Mouse (Mus musculus) adrenal gland, adult 18-20 months (tissue): Measurements from ENCODE around the gene Etl4. TPM values are rescaled to one million over a fixed set of nuclear protein-coding genes. Genes with fewer than 3 reads are reported as not detected.

Experiments
- DNase-seq, 2 experiments: peaks; one replicate each; pipeline ENCODE4 v3.0.0; 2021 to 2022; ENCODE audit warnings: low spot score in 2 of 2
- total RNA-seq, 2 experiments: library from RNA; stranded (reverse); gene quantifications; 1 replicate in 1 of 2; 2 replicates in 1 of 2; pipeline ENCODE4 v1.2.3; 2021

Gene Etl4
- total RNA-seq, 2 experiments from 2014 or later, result 19.7 to 21.2 TPM

DNA sequence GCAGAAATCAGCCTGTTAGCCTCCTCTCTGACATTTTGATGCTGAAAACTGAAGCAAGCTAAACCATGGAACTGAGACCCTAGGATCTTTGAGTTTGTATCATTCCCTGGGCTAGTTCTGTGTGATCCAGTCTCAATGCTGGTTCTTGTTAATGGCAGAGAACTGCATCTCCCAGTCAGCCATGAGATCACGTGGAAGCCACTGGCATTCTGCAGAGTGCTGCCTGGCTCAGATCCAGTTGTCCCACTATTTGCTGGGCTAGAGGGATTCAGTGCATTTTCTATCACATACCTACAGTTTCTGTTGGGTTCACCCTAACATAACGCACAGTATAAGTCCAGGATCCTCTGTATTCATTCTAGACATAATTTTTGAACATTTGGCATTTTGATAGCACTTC, 524.1 kb downstream of the Etl4 start:
- DNase-seq, result no peak

DNA sequence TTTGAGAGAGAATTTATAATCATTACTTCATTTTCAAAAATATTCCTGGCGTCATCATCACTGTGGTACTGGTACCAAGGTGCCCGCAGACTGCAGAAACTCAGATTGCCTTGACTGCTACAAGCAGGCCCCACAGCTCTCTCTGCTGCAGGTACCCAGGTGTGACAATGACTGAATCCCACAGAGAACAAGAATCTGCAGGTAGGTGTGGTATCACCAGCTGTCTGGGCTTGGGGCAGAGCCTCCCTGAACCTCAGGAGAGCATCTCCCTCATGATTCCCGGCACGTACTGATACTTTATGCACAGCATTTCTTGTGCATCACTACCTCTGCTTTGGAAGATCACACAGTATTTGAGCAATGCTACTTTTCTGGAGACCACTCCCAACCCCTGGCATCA, 526.0 kb downstream of the Etl4 start:
- no peak for DNase-seq

DNA sequence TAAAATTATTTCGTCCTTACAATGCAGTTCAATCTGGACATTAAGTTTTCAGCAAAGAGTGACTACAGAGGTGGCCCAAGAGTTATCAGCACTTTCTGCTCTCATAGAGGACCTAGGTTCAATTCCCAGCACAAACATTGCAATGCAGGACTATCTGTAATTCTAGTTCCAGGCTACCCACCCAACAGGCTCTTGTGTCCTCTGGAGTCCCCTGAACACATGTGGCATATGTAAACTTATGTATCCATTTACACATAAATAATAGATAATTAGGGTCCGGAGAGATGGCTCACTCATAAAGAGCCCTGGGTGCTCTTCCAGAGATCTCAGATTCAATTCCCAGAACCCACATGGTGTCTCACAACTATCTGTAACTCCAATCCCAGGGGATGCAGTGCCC, 533.2 kb downstream of the Etl4 start:
- DNase-seq, result no peak

DNA sequence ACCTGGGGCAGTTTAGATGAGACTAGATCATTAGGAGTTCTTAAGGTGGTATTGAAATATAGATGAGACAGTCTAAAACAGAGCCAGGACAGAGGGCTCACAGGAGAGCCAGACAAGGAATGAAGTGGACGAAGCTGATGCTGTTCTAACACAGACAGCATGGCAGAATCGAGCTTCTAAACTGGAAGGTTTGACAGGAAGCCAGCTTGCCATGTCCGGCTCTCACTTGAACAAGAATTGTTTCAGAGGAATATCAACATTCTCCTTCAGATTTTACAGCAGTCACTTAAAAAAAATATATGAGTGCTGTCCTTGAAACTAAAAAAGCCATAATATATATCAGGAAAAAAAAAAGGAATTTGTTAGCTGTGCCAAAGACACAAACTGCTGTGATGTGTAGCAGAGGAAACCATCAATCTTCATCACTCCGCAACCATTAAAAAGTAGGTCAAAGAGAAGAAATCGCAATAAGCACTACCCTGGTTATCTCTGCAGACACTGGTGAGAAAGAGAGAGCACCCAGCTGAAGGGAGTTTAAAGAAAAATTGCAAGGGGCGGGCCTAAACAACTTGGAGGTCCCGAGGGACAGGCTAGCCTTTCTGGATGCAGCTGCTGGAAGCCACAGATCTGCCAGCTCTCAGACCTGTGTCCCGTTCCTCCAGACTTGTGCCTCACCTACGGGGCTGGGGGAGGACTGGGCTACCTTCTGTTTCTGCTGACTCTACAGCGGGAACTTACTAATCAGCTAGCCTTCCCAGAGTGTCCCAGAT, 534.3 kb downstream of the Etl4 start:
- no peak for DNase-seq

DNA sequence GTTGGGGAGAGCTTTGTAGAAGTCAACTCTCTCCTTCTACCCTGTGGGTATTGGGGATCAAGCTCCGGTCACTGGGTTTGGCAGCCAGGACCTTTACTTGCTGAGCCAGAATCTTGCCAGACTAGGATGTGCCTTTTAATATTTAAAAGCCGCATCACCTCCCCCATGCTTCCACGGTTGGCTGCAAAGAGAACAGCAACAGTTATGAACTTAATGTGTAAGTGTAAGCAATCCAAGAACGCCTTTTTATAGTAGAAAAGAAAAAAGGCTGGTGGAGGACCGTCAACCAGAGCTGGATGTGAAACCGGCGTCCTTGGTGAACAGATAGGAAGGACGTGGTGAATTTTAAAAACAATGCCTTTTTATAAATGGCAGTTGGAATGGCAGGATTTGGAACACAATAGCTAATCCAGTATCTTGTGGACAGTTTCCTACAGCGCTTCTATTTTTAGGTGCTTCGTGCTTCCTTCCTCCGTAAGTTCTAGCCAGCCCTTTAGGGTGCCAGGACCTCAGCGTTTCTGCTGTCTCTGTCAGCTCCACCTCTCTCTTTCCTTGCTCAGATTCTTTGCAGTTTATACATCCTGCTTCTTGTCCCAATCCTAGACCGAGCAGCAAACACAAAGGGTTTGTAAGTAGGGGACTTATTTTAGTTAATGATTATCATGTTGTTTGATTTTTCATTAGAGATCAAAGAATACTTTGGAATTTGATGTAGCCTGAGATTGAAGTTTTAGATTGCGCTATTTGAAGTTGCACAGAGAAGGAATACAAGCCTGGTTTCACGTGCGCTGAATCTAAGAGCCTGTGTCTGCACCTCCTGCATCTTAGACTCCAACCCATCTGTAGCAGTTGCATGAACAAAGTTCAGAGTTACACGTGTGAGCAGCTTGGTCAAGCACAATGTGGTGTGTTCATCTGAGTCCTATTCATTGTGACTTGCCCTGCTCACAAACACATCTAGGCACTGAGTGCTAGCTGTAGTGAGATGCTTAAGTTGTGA, 535.9 kb downstream of the Etl4 start:
- no peak for DNase-seq

DNA sequence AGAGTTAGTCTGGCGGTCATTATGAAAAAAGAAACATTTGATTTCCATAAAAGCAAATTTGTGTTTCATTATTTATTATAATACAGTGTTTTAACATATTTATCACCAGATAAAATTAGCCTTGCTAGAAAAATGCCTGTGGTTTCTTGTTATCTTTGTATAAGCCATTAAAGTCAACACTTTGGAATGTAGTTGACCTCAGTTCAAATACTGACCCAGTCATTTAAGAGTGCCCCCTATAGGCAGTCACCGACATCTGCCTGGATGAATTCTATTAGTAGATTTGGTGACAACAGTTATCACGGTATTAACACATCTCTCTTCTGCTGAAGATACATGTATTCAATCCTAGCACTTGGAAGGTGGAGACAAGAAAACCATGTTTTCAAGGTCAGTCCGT, 536.6 kb downstream of the Etl4 start:
- DNase-seq, result no peak

DNA sequence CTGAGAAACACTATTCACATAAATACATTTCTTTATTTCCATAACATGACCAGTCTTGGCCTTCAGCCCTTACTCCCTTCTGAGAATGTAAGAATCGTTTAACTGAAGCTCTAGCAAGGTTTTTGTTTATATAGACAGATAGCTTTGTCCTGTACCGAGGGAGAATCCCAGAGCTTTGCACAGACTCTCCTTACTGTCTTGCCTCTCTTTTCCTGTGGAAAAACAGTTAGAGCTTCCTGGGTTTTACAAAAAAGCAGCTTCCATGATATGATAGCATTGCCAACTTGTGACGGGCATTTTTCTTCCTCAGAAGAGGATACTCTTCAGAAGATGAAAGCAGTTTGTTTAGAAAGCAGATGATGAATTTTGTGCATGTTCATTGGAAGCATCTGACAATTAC, 541.4 kb downstream of the Etl4 start:
- DNase-seq, result no peak

DNA sequence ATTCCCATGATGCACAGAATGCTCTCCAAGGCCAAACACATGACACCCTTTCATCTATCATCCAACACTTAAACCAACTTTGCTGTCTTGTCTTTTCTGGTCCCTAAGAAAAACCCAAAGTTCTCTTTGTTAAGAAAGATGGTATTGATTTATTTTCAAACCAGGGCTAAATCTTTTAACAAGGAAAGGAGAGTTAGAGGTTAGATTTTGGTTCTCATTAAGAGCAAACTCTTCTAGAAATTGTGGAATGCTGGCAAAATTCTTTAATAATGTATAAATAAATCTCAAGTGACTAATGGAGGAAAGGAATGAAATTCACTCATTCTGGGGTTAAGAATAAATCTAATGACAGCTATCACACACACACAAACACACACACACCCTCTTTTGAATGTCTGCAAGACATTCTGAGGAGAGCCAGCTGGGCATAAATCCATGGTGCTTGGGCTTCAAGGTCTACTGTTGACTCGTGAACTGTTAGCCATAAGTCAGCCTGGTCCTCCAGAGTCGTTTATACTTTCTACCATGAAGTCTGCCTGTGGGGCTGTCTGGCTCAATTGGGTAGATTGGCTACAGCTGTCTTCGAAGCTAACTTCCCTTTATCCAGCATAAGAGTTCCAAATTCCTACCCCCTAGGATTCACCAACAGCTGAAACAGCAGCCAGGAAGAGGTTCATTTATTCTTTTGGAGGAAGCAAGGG, 544.1 kb downstream of the Etl4 start:
- no peak for DNase-seq

DNA sequence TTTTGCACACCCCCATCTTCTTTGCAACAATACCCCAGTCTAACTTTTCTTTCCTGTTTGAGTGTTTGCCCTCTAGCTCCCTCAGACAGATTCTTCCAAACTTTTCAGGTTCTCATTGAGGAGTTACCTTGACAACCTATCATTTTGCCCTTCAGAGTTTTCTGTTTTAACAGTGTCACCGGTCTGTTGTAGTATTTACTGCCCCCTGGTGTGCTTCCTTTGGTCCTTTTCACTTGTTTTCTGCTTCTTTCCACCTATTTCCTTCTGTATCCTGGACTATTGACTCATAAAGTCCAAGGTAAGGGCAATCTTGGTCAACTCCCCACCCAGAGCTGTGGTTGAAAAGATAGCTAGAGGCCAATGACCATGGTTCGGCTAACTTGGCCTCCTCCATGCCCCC, 569.6 kb downstream of the Etl4 start:
- no peak for DNase-seq

DNA sequence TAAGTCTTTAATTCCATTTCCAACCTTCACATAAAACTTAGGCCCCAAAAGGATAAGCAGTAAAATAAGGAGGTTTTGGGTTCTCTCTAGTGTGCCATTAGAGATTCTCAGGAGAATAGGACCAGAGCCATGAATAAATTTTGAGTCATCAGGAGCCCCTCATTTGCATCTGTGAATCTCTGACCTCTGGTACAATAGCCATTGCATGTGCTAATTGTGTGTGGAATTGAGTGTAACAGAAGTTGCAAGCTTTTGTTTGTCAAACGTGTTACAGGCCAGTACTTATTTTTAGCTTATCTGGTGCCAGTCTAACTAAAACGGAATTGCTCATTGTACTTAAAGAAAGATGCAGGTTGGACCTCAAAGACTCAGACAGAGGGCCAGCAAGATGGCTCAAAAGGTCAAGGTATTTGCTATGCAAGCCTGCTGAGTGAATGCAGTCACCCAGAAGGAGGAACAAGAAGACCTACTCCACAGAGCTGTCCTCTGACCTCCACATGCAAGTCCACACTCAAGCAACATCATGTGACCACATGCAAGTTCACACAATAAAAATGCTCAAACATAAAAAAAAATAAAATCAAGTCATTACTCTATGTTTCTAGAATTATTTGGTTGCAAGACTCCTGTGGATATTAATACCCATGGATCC, 576.7 kb downstream of the Etl4 start:
- no peak for DNase-seq

DNA sequence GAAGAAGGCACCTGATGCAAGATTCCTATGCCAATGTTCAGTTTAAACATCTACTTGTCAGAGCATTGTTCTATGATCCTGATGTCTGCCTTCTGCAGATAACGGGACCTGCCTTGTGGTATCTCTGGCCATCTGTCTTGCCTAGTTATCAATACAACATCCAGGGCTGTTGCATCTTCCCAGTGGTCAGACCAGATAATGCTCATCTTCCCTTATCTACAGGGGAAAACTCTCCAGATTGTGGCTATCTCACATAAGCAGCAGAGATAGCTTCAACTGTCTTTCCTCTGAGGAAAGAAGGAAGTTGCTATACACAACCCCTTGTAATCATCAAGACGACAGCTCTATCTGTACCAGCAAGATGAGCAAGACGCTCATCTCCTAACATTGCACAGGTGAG, 579.5 kb downstream of the Etl4 start:
- no peak for DNase-seq

DNA sequence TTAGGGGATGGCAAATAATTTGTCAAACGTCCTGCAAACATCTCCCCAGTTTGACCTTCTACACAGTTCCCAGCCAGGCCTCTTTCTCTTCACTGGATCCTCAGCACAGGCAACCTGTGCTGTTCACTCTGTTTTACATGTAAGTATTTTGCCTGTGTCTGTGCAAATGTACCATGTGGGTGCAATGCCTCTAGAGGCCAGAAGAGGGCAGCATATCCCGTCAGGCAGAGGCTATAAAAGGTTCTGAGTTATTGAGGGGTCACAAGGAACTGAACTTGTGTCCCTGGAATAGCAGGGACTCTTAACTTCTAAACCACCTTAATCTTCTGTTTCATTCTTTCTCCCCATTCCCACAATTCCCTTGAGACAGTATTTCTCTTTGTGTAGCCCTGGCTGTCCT, 582.5 kb downstream of the Etl4 start:
- DNase-seq, result no peak

DNA sequence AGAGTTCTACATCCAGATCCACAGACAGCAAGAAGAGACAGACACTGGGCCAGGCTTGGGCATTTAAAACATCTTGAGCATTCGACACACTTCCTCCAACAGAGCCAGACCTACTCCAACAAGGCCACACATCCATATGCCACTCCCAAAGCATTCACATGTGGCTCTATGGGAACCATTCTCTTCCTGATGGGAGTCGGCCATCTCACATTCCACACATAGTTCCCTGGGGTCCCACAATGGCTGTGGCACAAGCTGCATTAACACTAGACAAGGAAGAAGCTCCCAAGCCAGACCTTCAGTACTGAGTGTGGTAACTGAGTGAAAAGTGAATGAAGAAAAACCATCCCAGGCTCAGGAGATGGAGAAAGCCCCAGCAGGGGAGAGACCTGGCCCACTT, 584.2 kb downstream of the Etl4 start:
- DNase-seq, result no peak

DNA sequence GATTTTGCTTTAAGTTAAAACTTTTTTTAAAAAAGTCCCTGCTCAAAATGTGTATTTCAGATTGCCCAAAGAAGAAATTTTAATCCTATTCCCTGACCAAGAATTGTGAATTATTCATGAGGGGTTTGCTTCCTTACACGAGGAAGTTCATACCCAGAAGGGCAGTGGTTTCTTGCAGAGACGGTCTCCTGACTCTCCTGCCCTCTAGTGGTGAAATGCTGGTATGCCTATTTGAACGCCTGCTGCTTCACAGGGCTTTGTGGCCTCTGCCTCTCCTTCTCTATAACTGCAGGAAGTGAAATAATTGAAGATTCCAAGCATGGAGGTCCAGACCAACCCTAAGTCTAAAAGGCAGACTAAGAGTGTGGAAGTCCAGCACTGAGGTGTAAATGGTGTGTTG, 585.1 kb downstream of the Etl4 start:
- DNase-seq, result peak; percentile 39 to 52

DNA sequence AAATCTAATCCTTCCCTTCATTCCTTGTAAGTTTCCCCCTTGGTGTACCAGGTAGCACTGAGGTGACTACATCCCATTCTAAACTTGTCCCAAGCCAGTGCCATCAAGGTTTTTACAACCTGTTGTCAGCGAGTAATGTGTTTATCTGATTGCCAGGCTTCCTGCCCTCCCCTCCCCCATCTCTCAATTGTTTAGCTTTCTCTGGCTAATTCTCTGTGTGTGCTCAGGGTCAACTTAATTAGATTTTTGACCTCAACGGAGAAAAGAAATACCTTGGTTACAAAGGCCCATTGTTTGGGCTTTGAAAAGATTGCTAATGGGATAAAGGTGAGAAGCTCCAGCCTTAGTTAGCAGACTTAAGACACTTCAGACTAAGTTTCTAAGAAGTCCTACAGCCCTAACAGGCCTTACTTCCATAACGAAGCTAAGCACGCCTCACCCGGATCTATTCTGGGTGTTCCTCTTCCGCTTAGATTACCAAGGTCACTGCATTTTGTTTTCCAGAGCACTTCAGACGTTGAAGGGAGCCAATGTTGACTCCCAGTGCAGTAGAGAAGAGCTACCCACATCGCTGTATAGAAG, 586.7 kb downstream of the Etl4 start:
- no peak for DNase-seq

DNA sequence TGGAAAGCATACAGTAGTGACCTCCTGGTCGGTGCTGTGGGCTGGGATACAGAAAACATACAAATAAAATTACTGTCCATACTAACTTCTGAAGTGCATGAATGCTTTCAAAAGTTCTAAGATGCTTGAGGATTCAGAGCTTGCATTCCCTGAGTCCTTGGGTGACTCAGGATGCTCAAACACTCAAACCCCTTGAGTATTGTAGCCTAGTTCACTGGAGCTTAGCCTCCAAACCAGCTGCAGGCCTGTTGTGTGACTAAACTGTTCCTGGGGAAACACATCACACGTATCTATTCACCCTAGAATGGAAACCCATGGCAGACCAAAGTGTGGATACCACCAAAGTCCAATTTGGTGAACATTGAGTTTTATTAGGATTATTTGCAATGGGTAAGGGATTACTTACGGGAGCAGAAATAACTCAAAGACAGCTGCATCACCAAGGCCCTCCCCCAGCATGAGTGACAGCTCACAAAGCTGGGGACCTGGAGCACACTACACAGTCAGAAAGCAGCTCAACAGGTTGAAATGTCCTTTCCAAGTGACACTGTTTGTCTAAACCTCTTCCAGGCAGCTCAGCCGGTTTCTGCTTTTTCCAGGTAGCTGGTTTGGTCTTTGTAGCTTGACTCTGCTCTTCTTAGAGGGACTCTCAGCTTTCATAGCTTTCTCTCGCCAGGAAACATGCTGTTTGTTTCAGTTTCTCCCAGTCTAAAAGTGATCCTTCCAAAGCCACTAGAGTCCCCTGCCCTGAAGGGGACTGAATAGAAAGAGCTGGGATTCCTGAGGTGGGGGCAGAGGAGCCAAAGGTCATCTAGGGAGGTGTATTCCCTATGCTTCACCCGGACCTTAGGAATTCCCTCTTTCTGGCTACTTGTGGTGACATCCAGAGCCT, 598.5 kb downstream of the Etl4 start:
- no peak for DNase-seq

DNA sequence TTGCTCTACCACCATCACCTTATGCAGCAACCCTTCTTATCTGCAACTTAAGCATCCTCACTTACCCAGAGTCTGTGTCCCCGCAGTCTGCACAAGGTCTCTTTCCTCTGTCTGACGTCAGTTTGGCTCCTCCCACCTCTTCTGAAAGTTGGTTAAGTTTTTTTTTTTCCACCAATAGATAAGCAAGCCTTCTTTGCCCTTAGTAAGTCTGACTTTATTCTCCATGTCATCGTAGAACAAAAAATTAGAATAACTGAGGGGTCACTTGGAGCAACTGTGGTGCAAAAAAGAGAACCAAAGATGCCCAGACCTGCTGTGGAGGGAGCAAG, 599.1 kb downstream of the Etl4 start:
- no peak for DNase-seq

DNA sequence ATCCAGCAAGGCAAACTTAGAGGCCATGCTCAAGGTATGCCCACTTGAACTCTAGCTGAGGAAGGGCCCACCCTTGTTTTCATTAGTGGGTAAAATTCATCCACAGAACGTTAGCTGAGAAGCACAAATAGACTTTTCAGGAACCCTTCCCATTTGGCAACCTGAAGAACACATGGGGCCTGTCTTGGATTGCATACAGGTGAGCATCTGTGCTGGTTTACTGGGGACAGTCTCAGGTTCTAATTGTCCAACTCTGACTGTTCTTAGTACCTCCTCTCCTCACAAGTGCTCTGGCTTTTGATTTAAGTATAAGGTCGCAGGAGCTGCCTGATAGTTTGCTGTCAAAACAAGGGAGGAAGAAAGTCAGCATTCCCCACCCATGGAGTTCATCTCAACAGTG, 600.5 kb downstream of the Etl4 start:
- no peak for DNase-seq

DNA sequence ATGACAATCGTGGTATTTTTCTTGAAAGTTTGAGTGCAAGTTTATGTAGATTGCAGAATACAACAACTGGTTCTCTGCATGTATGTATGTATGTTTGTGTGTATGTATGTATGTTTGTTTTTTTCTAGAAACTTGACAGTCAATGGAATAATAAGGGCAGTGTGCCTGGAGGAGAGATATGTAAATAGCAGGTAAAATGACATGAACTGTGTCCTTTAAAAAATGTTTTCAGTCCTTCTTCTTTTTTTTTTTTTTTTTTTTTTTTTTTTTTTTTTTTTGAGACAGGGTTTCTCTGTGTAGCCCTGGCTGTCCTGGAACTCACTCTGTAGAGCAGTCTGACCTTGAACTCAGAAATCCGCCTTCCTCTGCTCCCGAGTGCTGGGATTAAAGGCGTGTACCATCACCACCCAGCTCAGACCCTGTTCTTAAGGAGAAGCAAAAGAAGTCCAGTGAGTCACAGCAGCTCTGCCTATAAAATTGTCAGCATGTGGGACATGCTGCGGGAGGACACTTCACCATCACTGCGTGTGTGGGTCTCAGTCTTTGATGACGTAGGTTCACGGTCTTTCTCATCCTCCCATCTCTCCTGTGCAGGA, 606.8 kb downstream of the Etl4 start:
- no peak for DNase-seq

DNA sequence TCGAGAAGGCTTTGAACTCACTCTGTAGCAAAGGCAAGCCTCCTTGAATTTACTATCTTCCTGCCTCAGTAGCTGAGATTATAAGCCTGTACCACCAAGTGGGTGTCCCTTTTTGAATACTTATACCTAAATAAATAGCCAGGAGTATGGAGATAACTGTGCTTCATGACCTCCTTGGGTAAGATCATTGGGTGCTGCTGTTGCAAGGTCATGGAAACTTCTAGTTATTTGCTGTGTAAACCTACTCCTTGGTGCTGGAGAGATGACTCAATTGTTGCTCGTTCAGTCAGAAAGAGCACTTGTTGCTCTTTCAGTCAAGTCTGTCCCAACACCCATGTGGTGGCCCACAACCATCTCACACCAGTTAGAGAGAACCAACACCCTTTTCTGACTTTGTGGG, 608.3 kb downstream of the Etl4 start:
- DNase-seq, result no peak
